8 mouse cellular contexts compared by ENCODE assay signal in genomic region chr17:68837013-68837858, GRCm38 (mm10). TPM values are rescaled to one million over a fixed set of nuclear protein-coding genes. Genes with fewer than 3 reads are reported as not detected.
DNase-seq lines count a peak whose midpoint lies in the region; ATAC-seq and TF ChIP-seq lines count a peak whose summit lies in the region.

No protein-coding gene starts in this region.

- TF ChIP-seq CTCF in stomach, postnatal 0 days (IDR thresholded peaks at IDR 0.05; ENCODE audit: low read depth), result no peak

- ATAC-seq in stomach, postnatal 0 days (ENCODE audit: low FRiP score, low TSS enrichment), result 0 out of 2 replicates have a peak, but pooled peaks have one; percentile 39

- H3K4me3 ChIP-seq in embryonic facial prominence, embryonic 10.5 days, result peak overlapping the region; percentile 70
- H3K4me3 ChIP-seq in midbrain, embryonic 10.5 days, result peak overlapping the region; percentile 62
- H3K4me3 ChIP-seq in stomach, postnatal 0 days (ENCODE audit: low read depth, low read length), result peak overlapping the region; percentile 39

- peak overlapping the region; percentile 23; the same call in 1 of the 2 replicates for H3K9ac ChIP-seq in stomach, postnatal 0 days (ENCODE audit: low read length)

- H3K9me3 ChIP-seq in embryonic facial prominence, embryonic 10.5 days, result no peaks in the 10 kb centered on the region
- H3K9me3 ChIP-seq in midbrain, embryonic 10.5 days (replicated peaks), result no peaks in the 10 kb centered on the region
- no peaks in the 10 kb centered on the region for H3K9me3 ChIP-seq in stomach, postnatal 0 days (ENCODE audit: control insufficient read depth, low read length)

- DNase-seq in ovary, adult 18-20 months (ENCODE audit: low spot score), result peak; percentile 5
- DNase-seq in ovary, postnatal 10 days (ENCODE audit: low spot score), result no peak
- peak; percentile 80 for DNase-seq in embryonic facial prominence, embryonic 10.5 days (ENCODE audit: low spot score)
- peak; percentile 5 to 12 for DNase-seq in heart, adult 9 months (ENCODE audit: low spot score in 2 of 2)
- peak; percentile 15 to 51 for DNase-seq in layer of hippocampus, adult 18-20 months (ENCODE audit: low spot score in 2 of 2)
- DNase-seq in midbrain, embryonic 10.5 days (ENCODE audit: low spot score), result peak; percentile 82
- DNase-seq in stomach, postnatal 0 days (ENCODE audit: low spot score), result peak; percentile 20
- DNase-seq in natural killer cell, adult 2 months (ENCODE audit: low spot score in 2 of 2), result no peak

- under 1% methylated on average over 72 of the region's 72 CpGs for WGBS in embryonic facial prominence, embryonic 10.5 days
- WGBS in midbrain, embryonic 10.5 days, result under 1% methylated on average over 72 of the region's 72 CpGs
- 1% methylated on average over 59 of the region's 72 CpGs for WGBS in stomach, postnatal 0 days

- H3K27me3 ChIP-seq in embryonic facial prominence, embryonic 10.5 days (replicated peaks; ENCODE audit: low read depth, poor library complexity, severe bottlenecking), result peaks cover 86% of the 10 kb centered on the region
- H3K27me3 ChIP-seq in midbrain, embryonic 10.5 days (ENCODE audit: low read depth, poor library complexity, severe bottlenecking), result peaks cover 83% of the 10 kb centered on the region
- H3K27me3 ChIP-seq in stomach, postnatal 0 days (ENCODE audit: control insufficient read depth, insufficient read depth, low read length), result peaks cover 27% of the 10 kb centered on the region

- no peak for TF ChIP-seq EP300 in stomach, postnatal 0 days (optimal IDR thresholded peaks at IDR 0.05)

- peak overlapping the region; percentile 80 for H3K27ac ChIP-seq in embryonic facial prominence, embryonic 10.5 days (replicated peaks)
- peak overlapping the region; percentile 87 for H3K27ac ChIP-seq in midbrain, embryonic 10.5 days (replicated peaks)
- no peak overlapping the region for H3K27ac ChIP-seq in stomach, postnatal 0 days (replicated peaks)

- H3K36me3 ChIP-seq in embryonic facial prominence, embryonic 10.5 days (replicated peaks), result no peaks in the 10 kb centered on the region
- no peaks in the 10 kb centered on the region for H3K36me3 ChIP-seq in midbrain, embryonic 10.5 days
- H3K36me3 ChIP-seq in stomach, postnatal 0 days (ENCODE audit: control insufficient read depth, insufficient read depth, low read length), result no peaks in the 10 kb centered on the region

- peaks cover 47% of the 10 kb centered on the region for H3K4me1 ChIP-seq in embryonic facial prominence, embryonic 10.5 days
- peaks cover 41% of the 10 kb centered on the region for H3K4me1 ChIP-seq in midbrain, embryonic 10.5 days
- peaks cover 6% of the 10 kb centered on the region; the same call in 1 of the 2 replicates for H3K4me1 ChIP-seq in stomach, postnatal 0 days (replicated peaks; ENCODE audit: control insufficient read depth, insufficient read depth)

- H3K4me2 ChIP-seq in stomach, postnatal 0 days (replicated peaks; ENCODE audit: low read depth), result peak overlapping the region; percentile 67

RNA-seq across cellular contexts. Expression of gene Tmem200c, which starts 10.8 kb away (rescaled TPM):
- 1.5 and 1.6 TPM in 2 replicates for polyA plus RNA-seq in embryonic facial prominence, embryonic 10.5 days (2016; fragmentation: Nextera tagmentation; extraction: Ambion mirVana)
- 1 to 10 TPM; 8.9 to 9.7 TPM for total RNA-seq in layer of hippocampus, adult 18-20 months (2021)
- polyA plus RNA-seq in midbrain, embryonic 10.5 days (2016; fragmentation: Nextera tagmentation; extraction: Ambion mirVana), result 1.4 and 1.7 TPM in 2 replicates
- polyA plus RNA-seq in stomach, postnatal 0 days (2015; fragmentation: Nextera tagmentation; extraction: Ambion mirVana), result 0.15 and 0.16 TPM in 2 replicates

Comparison
In these comparisons a context has a peak if more than half of its experiments do, and no peak if none do; other contexts are left out.
1. DNase-seq: peak in ovary, adult 18-20 months (single experiment), embryonic facial prominence, embryonic 10.5 days (single experiment), heart, adult 9 months (2 of 2), layer of hippocampus, adult 18-20 months (2 of 2), midbrain, embryonic 10.5 days (single experiment) and stomach, postnatal 0 days (single experiment); none in ovary, postnatal 10 days (single experiment) and natural killer cell, adult 2 months (0 of 2).
2. Peak in every context shown above with its lines, with median percentiles within 50 percentile points of each other: H3K4me3 ChIP-seq.